Mouse (Mus musculus): Measurements from ENCODE around the gene Aatk.

GRCm38 (mm10) chr11:119960671-119961070 lies 86.3 kb downstream of the Aatk start:
- TF ChIP-seq CTCF (IDR thresholded peaks at IDR 0.05; ENCODE audit: control insufficient read depth, insufficient read depth, insufficient read length) (no peak), USF1 (IDR thresholded peaks at IDR 0.05; ENCODE audit: low read depth) (no peak), MYOD1 (IDR thresholded peaks at IDR 0.05; ENCODE audit: control insufficient read depth, insufficient read length, low read depth) (no peak), MAX (IDR thresholded peaks at IDR 0.05) (no peak), CEBPB (IDR thresholded peaks at IDR 0.05; ENCODE audit: low read depth) (no peak), MYOG (IDR thresholded peaks at IDR 0.05; ENCODE audit: control insufficient read depth, extremely low read depth, insufficient read length) (no peak)
